Mouse (Mus musculus) olfactory bulb, adult 2 months (tissue): ENCODE data around the gene Spock1.

Experiments
- CTCF ChIP-seq: fragments of 200-500 bp; IDR thresholded peaks from 2 replicates; pipeline ENCODE4 v1.5.1; 2012; ENCODE audit warnings: low read depth, mild to moderate bottlenecking, low read length, moderate library complexity; ENCODE audit not compliant: insufficient read depth
- POLR2A ChIP-seq: fragments of 200-500 bp; IDR thresholded peaks from 2 replicates; pipeline ENCODE4 v1.6.1; 2012; ENCODE audit warnings: mild to moderate bottlenecking, low read depth, low read length, moderate library complexity; ENCODE audit not compliant: insufficient read depth

- TF ChIP-seq CTCF, result no peak
- TF ChIP-seq POLR2A, result no peak
These were observed 434.1 kb downstream of the Spock1 start for GRCm38 (mm10) chr13:57474068-57474467.
